Mouse (Mus musculus): ENCODE data around the gene Dmd. TPM values are rescaled to one million over a fixed set of nuclear protein-coding genes. Genes with fewer than 3 reads are reported as not detected.

The Dmd gene
- polyA plus RNA-seq, 1 experiment from 2014 or later, result 9.4 TPM

DNA sequence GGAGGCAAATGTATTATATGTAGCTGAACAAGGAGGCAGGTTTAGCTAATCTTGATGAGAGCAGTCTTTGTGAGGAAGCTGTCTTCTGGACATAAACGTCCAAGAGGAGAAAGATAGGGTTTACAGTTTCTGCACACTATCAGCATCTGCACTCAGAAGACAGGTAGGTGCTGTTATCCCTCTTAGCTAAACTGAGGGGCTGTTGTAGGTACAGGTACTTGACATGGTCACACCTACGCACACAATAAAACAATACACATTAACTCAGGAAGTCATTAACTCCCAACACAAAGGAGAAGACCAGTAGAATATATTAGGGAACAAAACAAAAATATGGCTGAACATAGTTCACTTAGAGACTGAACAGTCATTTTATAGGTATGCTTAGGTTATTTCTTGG is 1217.2 kb downstream of the Dmd start:
- Histone ChIP-seq H3K36me3 (replicated peaks; ENCODE audit: insufficient read depth, low read length) (no peaks in the 10 kb centered on the region), H3K27ac (ENCODE audit: low read depth) (no peak overlapping the region), H3K9ac (replicated peaks) (no peak overlapping the region), H3K4me3 (ENCODE audit: low read depth, low read length) (no peak overlapping the region), H3K9me3 (ENCODE audit: low read length) (no peaks in the 10 kb centered on the region), H3K4me2 (ENCODE audit: low read depth, low read length) (no peak overlapping the region), H3K27me3 (ENCODE audit: insufficient read depth, low read length) (no peaks in the 10 kb centered on the region), H3K4me1 (ENCODE audit: insufficient read depth) (no peaks in the 10 kb centered on the region)
- no peak for TF ChIP-seq CTCF (IDR thresholded peaks at IDR 0.05; ENCODE audit: low read depth)
- no peak for ATAC-seq
- DNase-seq, result no peak
- 62% methylated on average over 2 of the region's 2 CpGs for WGBS (ENCODE audit: insufficient replicate concordance)

DNA sequence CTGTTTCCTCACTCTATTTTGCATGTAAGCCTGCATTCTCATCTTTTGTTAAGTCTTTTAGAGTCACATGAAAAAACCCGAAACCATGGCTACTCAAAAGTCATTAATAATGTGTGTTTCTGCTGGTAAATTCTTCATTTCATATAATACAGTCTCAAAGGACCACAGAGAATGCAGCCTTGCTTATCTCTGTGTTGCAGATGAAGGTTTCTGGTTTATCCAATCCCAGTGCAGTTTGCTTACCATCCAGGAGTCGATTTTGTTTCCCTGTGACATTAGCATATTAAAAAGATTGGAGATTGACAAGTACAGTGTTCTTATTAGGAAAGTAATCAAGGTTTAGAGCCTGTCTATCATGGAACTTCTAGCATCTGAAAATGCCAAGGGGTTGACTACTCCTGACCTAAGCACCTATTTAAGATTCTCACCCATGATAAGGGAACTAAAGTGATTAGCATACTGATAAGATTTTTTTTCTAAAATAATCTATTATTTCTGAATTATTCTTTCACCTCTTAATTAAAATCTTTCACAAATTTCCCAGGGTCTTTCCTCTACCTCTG is 1292.7 kb downstream of the Dmd start:
- Histone ChIP-seq H3K4me1 (ENCODE audit: insufficient read depth) (no peaks in the 10 kb centered on the region), H3K27ac (ENCODE audit: low read depth) (no peak overlapping the region), H3K27me3 (ENCODE audit: insufficient read depth, low read length) (no peaks in the 10 kb centered on the region), H3K9ac (replicated peaks) (no peak overlapping the region), H3K36me3 (replicated peaks; ENCODE audit: insufficient read depth, low read length) (no peaks in the 10 kb centered on the region), H3K9me3 (ENCODE audit: low read length) (no peaks in the 10 kb centered on the region), H3K4me2 (ENCODE audit: low read depth, low read length) (no peak overlapping the region), H3K4me3 (ENCODE audit: low read depth, low read length) (no peak overlapping the region)
- WGBS (ENCODE audit: insufficient replicate concordance), result 32% methylated on average over 2 of the region's 2 CpGs
- TF ChIP-seq EP300 (IDR thresholded peaks at IDR 0.05; ENCODE audit: low read depth) (no peak), CTCF (IDR thresholded peaks at IDR 0.05; ENCODE audit: low read depth) (no peak)
- DNase-seq (no peak), ATAC-seq (no peak)

DNA sequence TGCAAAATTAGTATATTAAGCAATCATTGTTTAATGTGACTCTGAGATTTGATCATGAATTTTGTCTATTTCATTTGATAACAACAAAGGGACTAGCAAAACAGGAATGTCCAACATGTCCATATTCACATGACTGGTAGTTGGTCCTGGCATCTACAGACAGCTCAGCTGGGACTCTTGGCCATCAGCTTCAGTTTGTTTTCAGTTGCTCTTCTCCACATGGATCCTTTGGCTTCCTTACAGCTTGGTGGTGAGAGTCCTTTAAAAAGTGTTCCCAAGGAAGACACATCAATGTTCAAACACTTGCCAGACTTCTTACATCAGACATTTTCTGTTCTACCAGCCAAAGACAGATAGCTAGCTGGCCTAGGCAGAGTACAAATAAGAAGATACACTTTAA is 1381.9 kb downstream of the Dmd start:
- no peak for ATAC-seq
- H3K9me3 ChIP-seq (ENCODE audit: low read length), result no peaks in the 10 kb centered on the region

DNA sequence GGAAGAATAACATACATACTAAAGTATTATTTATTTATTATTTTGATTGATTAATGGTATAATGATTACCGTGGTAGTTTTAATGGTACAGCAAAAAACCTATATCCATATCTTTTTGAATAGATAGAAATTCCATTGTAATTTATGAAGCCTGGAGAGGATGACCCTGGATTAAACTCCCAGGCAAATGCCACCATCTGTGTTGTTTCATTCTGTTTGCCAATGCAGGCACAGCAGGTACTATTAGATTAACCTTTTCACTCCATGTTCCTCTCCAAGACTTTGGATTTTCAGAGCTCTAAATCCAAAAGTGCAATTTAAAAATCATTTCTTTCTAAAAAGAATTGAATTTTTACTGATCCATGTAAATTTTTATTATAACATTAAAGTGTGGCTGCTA is 1383.5 kb downstream of the Dmd start:
- Histone ChIP-seq H3K36me3 (replicated peaks; ENCODE audit: insufficient read depth, low read length) (no peaks in the 10 kb centered on the region), H3K27ac (ENCODE audit: low read depth) (no peak overlapping the region), H3K9ac (replicated peaks) (no peak overlapping the region), H3K9me3 (ENCODE audit: low read length) (no peaks in the 10 kb centered on the region), H3K4me1 (ENCODE audit: insufficient read depth) (no peaks in the 10 kb centered on the region), H3K27me3 (ENCODE audit: insufficient read depth, low read length) (no peaks in the 10 kb centered on the region), H3K4me2 (ENCODE audit: low read depth, low read length) (no peak overlapping the region), H3K4me3 (ENCODE audit: low read depth, low read length) (no peak overlapping the region)
- DNase-seq (no peak), ATAC-seq (no peak)
- WGBS (ENCODE audit: insufficient replicate concordance), result 86% methylated on average over 1 of the region's 1 CpGs
- TF ChIP-seq CTCF (IDR thresholded peaks at IDR 0.05; ENCODE audit: low read depth) (no peak), EP300 (IDR thresholded peaks at IDR 0.05; ENCODE audit: low read depth) (no peak)

More for the DNA sequence above, 1381.9 kb downstream of the Dmd start:
- Histone ChIP-seq H3K27ac (ENCODE audit: low read depth) (no peak overlapping the region), H3K4me2 (ENCODE audit: low read depth, low read length) (no peak overlapping the region), H3K4me1 (ENCODE audit: insufficient read depth) (no peaks in the 10 kb centered on the region), H3K36me3 (replicated peaks; ENCODE audit: insufficient read depth, low read length) (no peaks in the 10 kb centered on the region), H3K9ac (replicated peaks) (no peak overlapping the region), H3K27me3 (ENCODE audit: insufficient read depth, low read length) (no peaks in the 10 kb centered on the region), H3K4me3 (ENCODE audit: low read depth, low read length) (no peak overlapping the region)
- DNase-seq, result no peak
- TF ChIP-seq EP300 (IDR thresholded peaks at IDR 0.05; ENCODE audit: low read depth) (no peak), CTCF (IDR thresholded peaks at IDR 0.05; ENCODE audit: low read depth) (no peak)

DNA sequence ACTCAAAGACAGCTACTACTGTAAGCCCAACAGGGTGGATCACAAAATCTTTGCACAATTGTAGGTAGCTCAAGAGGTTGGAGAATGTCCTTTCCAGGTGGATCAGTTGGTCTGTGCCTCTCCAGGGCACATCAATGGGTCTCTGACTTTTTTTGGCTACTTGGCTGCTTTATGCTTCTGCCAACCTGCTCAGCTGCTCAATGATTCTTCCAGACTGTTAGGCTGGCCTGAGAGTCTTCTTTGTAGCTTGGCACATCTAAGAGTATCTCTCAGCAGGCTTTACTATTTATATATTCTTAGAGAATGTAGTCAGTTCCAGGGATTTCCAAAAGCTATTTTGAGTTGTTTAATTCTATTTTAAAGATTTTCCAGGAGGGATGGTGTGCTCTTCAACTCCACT is 1416.3 kb downstream of the Dmd start:
- ATAC-seq, result no peak

DNA sequence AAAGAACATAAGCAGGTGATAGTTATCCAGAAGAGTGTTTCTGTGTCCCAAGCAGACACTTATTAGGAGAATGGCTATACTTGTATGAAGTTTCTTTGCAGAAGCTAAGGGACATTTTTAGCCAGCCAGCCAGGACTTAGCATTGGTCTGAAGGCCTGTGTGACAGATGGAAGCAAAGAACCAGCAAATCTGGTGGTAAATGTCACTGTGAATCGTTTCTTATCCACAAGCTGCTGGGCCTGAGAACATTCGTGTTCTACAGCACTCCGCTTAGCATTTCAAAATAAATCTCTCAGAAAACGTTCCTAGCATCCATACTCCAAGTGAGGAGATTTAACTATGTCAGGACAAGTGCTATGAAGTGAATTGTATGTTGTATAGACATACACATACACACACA is 1486.9 kb downstream of the Dmd start:
- DNase-seq, result no peak
- H3K4me1 ChIP-seq (ENCODE audit: insufficient read depth), result no peaks in the 10 kb centered on the region
- no peaks in the 10 kb centered on the region for H3K27me3 ChIP-seq (ENCODE audit: insufficient read depth, low read length)
- H3K4me2 ChIP-seq (ENCODE audit: low read depth, low read length), result no peak overlapping the region
- TF ChIP-seq CTCF (IDR thresholded peaks at IDR 0.05; ENCODE audit: low read depth), result no peak
- no peak for TF ChIP-seq EP300 (IDR thresholded peaks at IDR 0.05; ENCODE audit: low read depth)
- H3K9ac ChIP-seq (replicated peaks), result no peak overlapping the region
- no peak overlapping the region for H3K27ac ChIP-seq (ENCODE audit: low read depth)
- 64% methylated on average over 4 of the region's 4 CpGs for WGBS (ENCODE audit: insufficient replicate concordance)
- no peaks in the 10 kb centered on the region for H3K36me3 ChIP-seq (replicated peaks; ENCODE audit: insufficient read depth, low read length)
- no peak overlapping the region for H3K4me3 ChIP-seq (ENCODE audit: low read depth, low read length)
- no peaks in the 10 kb centered on the region for H3K9me3 ChIP-seq (ENCODE audit: low read length)
- no peak for ATAC-seq

More for the DNA sequence above, 1416.3 kb downstream of the Dmd start:
- Histone ChIP-seq H3K4me3 (ENCODE audit: low read depth, low read length) (no peak overlapping the region), H3K9ac (replicated peaks) (no peak overlapping the region), H3K27ac (ENCODE audit: low read depth) (no peak overlapping the region), H3K27me3 (ENCODE audit: insufficient read depth, low read length) (no peaks in the 10 kb centered on the region), H3K4me1 (ENCODE audit: insufficient read depth) (no peaks in the 10 kb centered on the region), H3K4me2 (ENCODE audit: low read depth, low read length) (no peak overlapping the region), H3K9me3 (ENCODE audit: low read length) (no peaks in the 10 kb centered on the region), H3K36me3 (replicated peaks; ENCODE audit: insufficient read depth, low read length) (no peaks in the 10 kb centered on the region)
- no peak for DNase-seq
- TF ChIP-seq CTCF (IDR thresholded peaks at IDR 0.05; ENCODE audit: low read depth) (no peak), EP300 (IDR thresholded peaks at IDR 0.05; ENCODE audit: low read depth) (no peak)

DNA sequence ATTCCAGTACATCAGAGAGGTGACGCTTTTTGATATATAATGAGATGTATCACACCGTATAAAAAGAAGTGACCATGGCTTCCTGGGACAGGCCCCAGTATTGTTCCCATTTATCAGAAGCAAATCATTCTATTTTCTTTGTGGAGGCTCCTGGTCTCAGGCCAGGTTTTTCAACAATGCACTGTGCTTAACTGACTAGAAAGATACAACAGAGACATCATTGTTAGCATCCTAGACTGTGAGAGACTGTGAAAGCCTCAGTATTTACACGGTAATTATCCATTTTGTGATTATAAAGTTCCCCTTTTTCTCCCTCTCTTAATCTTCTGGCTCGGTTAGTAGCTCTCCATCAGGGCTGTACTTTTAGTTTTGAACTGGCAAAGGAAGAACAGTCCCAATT is 1487.9 kb downstream of the Dmd start:
- 72% methylated on average over 4 of the region's 4 CpGs for WGBS (ENCODE audit: insufficient replicate concordance)
- H3K36me3 ChIP-seq (replicated peaks; ENCODE audit: insufficient read depth, low read length), result no peaks in the 10 kb centered on the region
- TF ChIP-seq EP300 (IDR thresholded peaks at IDR 0.05; ENCODE audit: low read depth) (no peak), CTCF (IDR thresholded peaks at IDR 0.05; ENCODE audit: low read depth) (no peak)

More for the DNA sequence above, 1487.9 kb downstream of the Dmd start:
- DNase-seq, result no peak
- H3K27ac ChIP-seq (ENCODE audit: low read depth), result no peak overlapping the region
- no peak overlapping the region for H3K9ac ChIP-seq (replicated peaks)
- ATAC-seq, result no peak
- no peak overlapping the region for H3K4me2 ChIP-seq (ENCODE audit: low read depth, low read length)
- no peaks in the 10 kb centered on the region for H3K4me1 ChIP-seq (ENCODE audit: insufficient read depth)
- no peaks in the 10 kb centered on the region for H3K27me3 ChIP-seq (ENCODE audit: insufficient read depth, low read length)
- no peak overlapping the region for H3K4me3 ChIP-seq (ENCODE audit: low read depth, low read length)
- no peaks in the 10 kb centered on the region for H3K9me3 ChIP-seq (ENCODE audit: low read length)
